Comparison of ENCODE assay signal across 17 mouse cellular contexts in genomic region chr3:83453462-83453861, GRCm38 (mm10).
DNase-seq lines count a peak whose midpoint lies in the region; ATAC-seq and TF ChIP-seq lines count a peak whose summit lies in the region.
"Had no signal": no experiment of that assay in that cellular context is flagged by ENCODE, and none has a peak within 500 bp of the region (broad histone marks: within the 10 kb centered on the region; RNA-seq: fewer than 3 reads in every experiment).

No protein-coding gene starts in this region.

- H3K36me3 ChIP-seq in forebrain, embryonic 14.5 days (ENCODE audit: control insufficient read depth, insufficient read depth, low read length), result no peaks in the 10 kb centered on the region
- no peaks in the 10 kb centered on the region for H3K36me3 ChIP-seq in forebrain, embryonic 10.5 days (replicated peaks)
- no peaks in the 10 kb centered on the region for H3K36me3 ChIP-seq in lung, embryonic 14.5 days (ENCODE audit: insufficient read depth)
- no peaks in the 10 kb centered on the region for H3K36me3 ChIP-seq in forebrain, embryonic 16.5 days (ENCODE audit: control insufficient read depth, insufficient read depth)
- H3K36me3 ChIP-seq in hindbrain, embryonic 16.5 days (ENCODE audit: control insufficient read depth, insufficient read depth, low read length), result no peaks in the 10 kb centered on the region
- H3K36me3 ChIP-seq: embryonic facial prominence, embryonic 10.5 days; embryonic facial prominence, embryonic 12.5 days had no signal

- H3K4me3 ChIP-seq in forebrain, embryonic 14.5 days (ENCODE audit: low read depth, low read length), result no peak overlapping the region
- no peak overlapping the region for H3K4me3 ChIP-seq in forebrain, embryonic 10.5 days
- H3K4me3 ChIP-seq in lung, embryonic 14.5 days (ENCODE audit: low read depth, low read length), result no peak overlapping the region
- no peak overlapping the region for H3K4me3 ChIP-seq in forebrain, embryonic 16.5 days (replicated peaks; ENCODE audit: low read length)
- H3K4me3 ChIP-seq in hindbrain, embryonic 16.5 days (ENCODE audit: low read length), result no peak overlapping the region
- H3K4me3 ChIP-seq: embryonic facial prominence, embryonic 10.5 days; embryonic facial prominence, embryonic 12.5 days had no signal

- 43% methylated on average over 2 of the region's 2 CpGs for WGBS in forebrain, embryonic 14.5 days
- 72% methylated on average over 2 of the region's 2 CpGs for WGBS in forebrain, embryonic 10.5 days
- WGBS in lung, embryonic 14.5 days, result 32% methylated on average over 2 of the region's 2 CpGs
- 28% methylated on average over 2 of the region's 2 CpGs for WGBS in forebrain, embryonic 16.5 days
- WGBS in hindbrain, embryonic 16.5 days, result 56% methylated on average over 2 of the region's 2 CpGs

- no peaks in the 10 kb centered on the region for H3K4me1 ChIP-seq in forebrain, embryonic 14.5 days (ENCODE audit: control insufficient read depth, insufficient read depth, low read length)
- H3K4me1 ChIP-seq in forebrain, embryonic 10.5 days, result no peaks in the 10 kb centered on the region
- no peaks in the 10 kb centered on the region for H3K4me1 ChIP-seq in lung, embryonic 14.5 days (ENCODE audit: insufficient read depth)
- H3K4me1 ChIP-seq in forebrain, embryonic 16.5 days (replicated peaks; ENCODE audit: control insufficient read depth, insufficient read depth, low read length), result no peaks in the 10 kb centered on the region
- H3K4me1 ChIP-seq in hindbrain, embryonic 16.5 days (ENCODE audit: control insufficient read depth, insufficient read depth, low read depth, low read length), result no peaks in the 10 kb centered on the region
- H3K4me1 ChIP-seq: embryonic facial prominence, embryonic 10.5 days; embryonic facial prominence, embryonic 12.5 days had no signal

- H3K27ac ChIP-seq in forebrain, embryonic 14.5 days (ENCODE audit: low read depth, low read length), result no peak overlapping the region
- H3K27ac ChIP-seq in forebrain, embryonic 10.5 days, result no peak overlapping the region
- H3K27ac ChIP-seq in lung, embryonic 14.5 days (ENCODE audit: low read depth), result no peak overlapping the region
- no peak overlapping the region for H3K27ac ChIP-seq in forebrain, embryonic 16.5 days (ENCODE audit: low read length)
- no peak overlapping the region for H3K27ac ChIP-seq in hindbrain, embryonic 16.5 days (ENCODE audit: low read depth, low read length)
- H3K27ac ChIP-seq: embryonic facial prominence, embryonic 10.5 days; embryonic facial prominence, embryonic 12.5 days had no signal

- no peak for TF ChIP-seq CTCF in lung, embryonic 14.5 days (IDR thresholded peaks at IDR 0.05; ENCODE audit: low read depth)

- no peaks in the 10 kb centered on the region for H3K27me3 ChIP-seq in forebrain, embryonic 14.5 days (replicated peaks; ENCODE audit: control insufficient read depth, insufficient read depth, low read length)
- H3K27me3 ChIP-seq in forebrain, embryonic 10.5 days (ENCODE audit: poor library complexity, severe bottlenecking), result no peaks in the 10 kb centered on the region
- H3K27me3 ChIP-seq in lung, embryonic 14.5 days (ENCODE audit: insufficient read depth, low read length), result no peaks in the 10 kb centered on the region
- H3K27me3 ChIP-seq in forebrain, embryonic 16.5 days (replicated peaks; ENCODE audit: control insufficient read depth, insufficient read depth, low read length), result no peaks in the 10 kb centered on the region
- no peaks in the 10 kb centered on the region for H3K27me3 ChIP-seq in hindbrain, embryonic 16.5 days (replicated peaks; ENCODE audit: control insufficient read depth, insufficient read depth, low read length)
- H3K27me3 ChIP-seq: embryonic facial prominence, embryonic 12.5 days had no signal

- no peak overlapping the region for H3K9ac ChIP-seq in forebrain, embryonic 14.5 days (ENCODE audit: low read length)
- no peak overlapping the region for H3K9ac ChIP-seq in lung, embryonic 14.5 days
- H3K9ac ChIP-seq in forebrain, embryonic 16.5 days (replicated peaks; ENCODE audit: low read depth, low read length), result no peak overlapping the region
- no peak overlapping the region for H3K9ac ChIP-seq in hindbrain, embryonic 16.5 days (ENCODE audit: low read depth, low read length)
- H3K9ac ChIP-seq: embryonic facial prominence, embryonic 12.5 days had no signal

- peak; percentile 42; the same call in 1 of the 2 replicates for ATAC-seq in forebrain, embryonic 14.5 days
- ATAC-seq in lung, embryonic 14.5 days (ENCODE audit: insufficient read depth), result no peak
- peak; percentile 82 for ATAC-seq in forebrain, embryonic 16.5 days
- no peak for ATAC-seq in hindbrain, embryonic 16.5 days

- H3K4me2 ChIP-seq in forebrain, embryonic 14.5 days (ENCODE audit: low read length), result no peak overlapping the region
- H3K4me2 ChIP-seq in lung, embryonic 14.5 days, result no peak overlapping the region
- H3K4me2 ChIP-seq in forebrain, embryonic 16.5 days (ENCODE audit: low read length), result no peak overlapping the region
- H3K4me2 ChIP-seq in hindbrain, embryonic 16.5 days (ENCODE audit: low read length), result no peak overlapping the region
- H3K4me2 ChIP-seq: embryonic facial prominence, embryonic 12.5 days had no signal

- no peaks in the 10 kb centered on the region for H3K9me3 ChIP-seq in forebrain, embryonic 14.5 days (replicated peaks; ENCODE audit: control insufficient read depth, low read length)
- H3K9me3 ChIP-seq in forebrain, embryonic 10.5 days, result no peaks in the 10 kb centered on the region
- H3K9me3 ChIP-seq in lung, embryonic 14.5 days (ENCODE audit: low read depth, low read length), result no peaks in the 10 kb centered on the region
- H3K9me3 ChIP-seq in forebrain, embryonic 16.5 days (ENCODE audit: control insufficient read depth, low read length), result no peaks in the 10 kb centered on the region
- H3K9me3 ChIP-seq in hindbrain, embryonic 16.5 days (ENCODE audit: control insufficient read depth, low read length), result no peaks in the 10 kb centered on the region
- H3K9me3 ChIP-seq: embryonic facial prominence, embryonic 10.5 days; embryonic facial prominence, embryonic 12.5 days had no signal

- DNase-seq in forebrain, embryonic 14.5 days (ENCODE audit: low spot score), result peak; percentile 37
- no peak for DNase-seq in forebrain, embryonic 10.5 days (ENCODE audit: extremely low spot score, low spot score)
- peak; percentile 9 for DNase-seq in lung, embryonic 14.5 days
- no peak for DNase-seq in lung, postnatal 25 days (ENCODE audit: low spot score)
- DNase-seq in liver, result no peak
- DNase-seq: adrenal gland, adult 2 months; adrenal gland, postnatal 10 days; adrenal gland, postnatal 25 days; cerebellum, adult 11-12 months; cerebellum, adult 2 months; cerebellum, adult 9-10 months; cerebellum, postnatal 10 days; cerebellum, postnatal 25 days had no signal

Comparison
In these comparisons a context has a peak if more than half of its experiments do, and no peak if none do; other contexts are left out.
1. DNase-seq: peak in forebrain, embryonic 14.5 days (single experiment) and lung, embryonic 14.5 days (single experiment); none in forebrain, embryonic 10.5 days (single experiment), lung, postnatal 25 days (single experiment) and liver (single experiment).
2. ATAC-seq: peak in forebrain, embryonic 14.5 days (single experiment) and forebrain, embryonic 16.5 days (single experiment); none in lung, embryonic 14.5 days (single experiment) and hindbrain, embryonic 16.5 days (single experiment).